Mouse (Mus musculus) E14TG2a.4 (cell line): ENCODE results near the gene Paxbp1.

Experiments used
- H3K27me3 ChIP-seq: 2 replicates; pipeline ENCODE4 v1.6.1; 2014; ENCODE audit warnings: low read length, control low read depth; ENCODE audit not compliant: insufficient read depth
- H3K36me3 ChIP-seq: 2 replicates; pipeline ENCODE4 v1.6.1; 2014; ENCODE audit warnings: low read length, control low read depth; ENCODE audit not compliant: insufficient read depth
- H3K4me1 ChIP-seq: replicated peaks from 2 replicates; pipeline ENCODE4 v1.6.1; 2014; ENCODE audit warnings: low read depth, low read length, control low read depth
- H3K4me3 ChIP-seq: replicated peaks from 2 replicates; pipeline ENCODE4 v1.5.1; 2014; ENCODE audit warnings: mild to moderate bottlenecking, low read length
- H3K9me3 ChIP-seq: 2 replicates; pipeline ENCODE4 v1.6.1; 2014; ENCODE audit warnings: low read length, control low read depth
- CTCF ChIP-seq: conservative IDR thresholded peaks from 2 replicates; pipeline ENCODE4 v1.5.1; 2014; ENCODE audit warnings: low read length
- NANOG ChIP-seq: IDR thresholded peaks from 2 replicates; pipeline ENCODE4 v1.6.1; 2014; ENCODE audit warnings: borderline replicate concordance, low read length, mixed read lengths
- POU5F1 ChIP-seq: IDR thresholded peaks from 2 replicates; pipeline ENCODE4 v1.6.1; 2014; ENCODE audit warnings: low read length, borderline replicate concordance

Paxbp1 gene

GRCm38 (mm10) chr16:91030751-91031150, 13.6 kb downstream of the Paxbp1 start:
- TF ChIP-seq POU5F1 = no peak
- TF ChIP-seq NANOG = no peak
- no peak for TF ChIP-seq CTCF
- no peaks in the 10 kb centered on the region for H3K9me3 ChIP-seq
- H3K4me1 ChIP-seq = peaks cover 20% of the 10 kb centered on the region
- H3K4me3 ChIP-seq = no peak overlapping the region
- no peaks in the 10 kb centered on the region for H3K27me3 ChIP-seq
- H3K36me3 ChIP-seq = peaks cover 83% of the 10 kb centered on the region

- Histone ChIP-seq H3K4me3 (0 out of 2 replicates have a peak overlapping the region, but pooled peaks have one; percentile 7), H3K27me3 (no peaks in the 10 kb centered on the region), H3K9me3 (no peaks in the 10 kb centered on the region), H3K36me3 (peaks cover 84% of the 10 kb centered on the region), H3K4me1 (peaks cover 22% of the 10 kb centered on the region)
- TF ChIP-seq CTCF (no peak), NANOG (no peak), POU5F1 (no peak)
Observed at GRCm38 (mm10) chr16:91029901-91030300, 14.4 kb downstream of the Paxbp1 start.

GRCm38 (mm10) chr16:91029161-91029743, 15.1 kb downstream of the Paxbp1 start:
- H3K36me3 ChIP-seq = peaks cover 84% of the 10 kb centered on the region
- peaks cover 22% of the 10 kb centered on the region for H3K4me1 ChIP-seq
- H3K9me3 ChIP-seq = no peaks in the 10 kb centered on the region
- TF ChIP-seq NANOG (peak; percentile 61), CTCF (no peak), POU5F1 (no peak)
- H3K27me3 ChIP-seq = no peaks in the 10 kb centered on the region
- H3K4me3 ChIP-seq = no peak overlapping the region

GRCm38 (mm10) chr16:91026290-91026689, 18.1 kb downstream of the Paxbp1 start:
- Histone ChIP-seq H3K4me1 (peaks cover 26% of the 10 kb centered on the region), H3K27me3 (no peaks in the 10 kb centered on the region), H3K9me3 (no peaks in the 10 kb centered on the region), H3K36me3 (peaks cover 78% of the 10 kb centered on the region), H3K4me3 (no peak overlapping the region)
- TF ChIP-seq NANOG (no peak), CTCF (no peak), POU5F1 (no peak)

GRCm38 (mm10) chr16:91023384-91023783, 21.0 kb downstream of the Paxbp1 start:
- Histone ChIP-seq H3K36me3 (peaks cover 92% of the 10 kb centered on the region), H3K27me3 (no peaks in the 10 kb centered on the region), H3K9me3 (no peaks in the 10 kb centered on the region), H3K4me3 (no peak overlapping the region), H3K4me1 (peaks cover 33% of the 10 kb centered on the region)
- TF ChIP-seq CTCF = peak; percentile 77
- no peak for TF ChIP-seq POU5F1
- TF ChIP-seq NANOG = no peak

GRCm38 (mm10) chr16:91020842-91021483, 23.4 kb downstream of the Paxbp1 start:
- TF ChIP-seq CTCF (no peak), POU5F1 (no peak), NANOG (no peak)
- peaks cover 31% of the 10 kb centered on the region for H3K4me1 ChIP-seq
- no peaks in the 10 kb centered on the region for H3K9me3 ChIP-seq
- H3K4me3 ChIP-seq = no peak overlapping the region
- H3K27me3 ChIP-seq = no peaks in the 10 kb centered on the region
- peaks cover 91% of the 10 kb centered on the region for H3K36me3 ChIP-seq

GRCm38 (mm10) chr16:91019476-91019875, 24.9 kb downstream of the Paxbp1 start:
- Histone ChIP-seq H3K36me3 (peaks cover 89% of the 10 kb centered on the region), H3K27me3 (no peaks in the 10 kb centered on the region), H3K4me3 (no peak overlapping the region), H3K4me1 (peaks cover 34% of the 10 kb centered on the region), H3K9me3 (no peaks in the 10 kb centered on the region)
- TF ChIP-seq POU5F1 (no peak), NANOG (no peak), CTCF (no peak)

GRCm38 (mm10) chr16:91015761-91016160, 28.6 kb downstream of the Paxbp1 start:
- Histone ChIP-seq H3K36me3 (peaks cover 66% of the 10 kb centered on the region), H3K9me3 (no peaks in the 10 kb centered on the region), H3K4me3 (no peak overlapping the region), H3K4me1 (peaks cover 32% of the 10 kb centered on the region), H3K27me3 (no peaks in the 10 kb centered on the region)
- TF ChIP-seq NANOG (no peak), CTCF (no peak), POU5F1 (no peak)
